Mouse (Mus musculus) spleen, adult 2 months (tissue): ENCODE results near the gene Spag17. TPM values are rescaled to one million over a fixed set of nuclear protein-coding genes. Genes with fewer than 3 reads are reported as not detected.

Experiments used
- DNase-seq, 2 experiments: peaks; one replicate each; pipeline versions ENCODE4 v3.0.0 to v3.0.0-alpha.2; 2012 to 2021; ENCODE audit warnings: low spot score in 2 of 2, low read depth in 1 of 2
- H3K27ac ChIP-seq: fragments of 200-500 bp; 2 replicates; pipeline ENCODE4 v1.5.1; 2012; ENCODE audit warnings: low read length, inconsistent platforms; ENCODE audit not compliant: insufficient read depth
- H3K27me3 ChIP-seq: fragments of 200-500 bp; 2 replicates; pipeline ENCODE4 v1.6.1; 2012; ENCODE audit warnings: mild to moderate bottlenecking, moderate library complexity, low read length, inconsistent platforms; ENCODE audit not compliant: control insufficient read depth, insufficient read depth
- H3K36me3 ChIP-seq: fragments of 200-500 bp; 2 replicates; pipeline ENCODE4 v1.6.1; 2012; ENCODE audit warnings: mild to moderate bottlenecking, low read length, inconsistent platforms; ENCODE audit not compliant: control insufficient read depth, insufficient read depth
- H3K4me1 ChIP-seq: fragments of 200-500 bp; 2 replicates; pipeline ENCODE4 v1.6.1; 2011; ENCODE audit warnings: inconsistent platforms; ENCODE audit not compliant: control insufficient read depth, insufficient read depth, insufficient read length
- H3K4me3 ChIP-seq: fragments of 200-500 bp; 2 replicates; pipeline ENCODE4 v1.5.1; 2011; ENCODE audit warnings: mild to moderate bottlenecking, inconsistent platforms; ENCODE audit not compliant: insufficient read depth, insufficient read length; ENCODE audit errors: extremely low read depth
- CTCF ChIP-seq: fragments of 200-500 bp; IDR thresholded peaks from 2 replicates; pipeline ENCODE4 v1.5.1; 2011; ENCODE audit warnings: mild to moderate bottlenecking, inconsistent platforms; ENCODE audit not compliant: insufficient read depth, insufficient read length, insufficient replicate concordance; ENCODE audit errors: extremely low read depth
- POLR2A ChIP-seq: fragments of 200-500 bp; IDR thresholded peaks from 2 replicates; pipeline ENCODE4 v1.6.1; 2011; ENCODE audit warnings: low read depth, low read length, inconsistent platforms
- WGBS: fragments of 180-500 bp; shearing (Covaris S2); methylation state at CpG from one replicate; pipeline ENCODE4 v1.1.7; 2018; 5-methylcytosine and 5-hydroxymethylcytosine counted together
- polyA plus RNA-seq: library from polyadenylated mRNA; depleted of rRNA; stranded (reverse); fragments of >200 nt; gene quantifications from 2 replicates; pipeline ENCODE4 v1.2.3, GENCODE M21; 2012; rRNA removed

Gene Spag17
- polyA plus RNA-seq = not detected in 2 replicates

- TF ChIP-seq CTCF (no peak), POLR2A (no peak)
- WGBS = 19% methylated on average over 16 of the region's 16 CpGs
- no peak within 1 kb of the TSS for H3K27ac ChIP-seq
- H3K4me1 ChIP-seq = no peaks in the 10 kb centered on the region
- H3K4me3 ChIP-seq = no peak within 1 kb of the TSS
- H3K27me3 ChIP-seq = no peaks in the 10 kb centered on the region
- no peak for DNase-seq
- H3K36me3 ChIP-seq = no peaks in the 10 kb centered on the region
These were observed at the start of gene Spag17 for GRCm38 (mm10) chr3:99885187-99885811. Spag17 (plus strand) TSS chr3:99885406.

GRCm38 (mm10) chr3:99842333-99842732 lies 42.9 kb upstream of the Spag17 start:
- TF ChIP-seq CTCF = no peak
- no peak for TF ChIP-seq POLR2A
- H3K27me3 ChIP-seq = no peaks in the 10 kb centered on the region
- H3K4me1 ChIP-seq = no peaks in the 10 kb centered on the region
- DNase-seq = no peak
- 47% methylated on average over 2 of the region's 2 CpGs for WGBS
- no peaks in the 10 kb centered on the region for H3K36me3 ChIP-seq
- no peak overlapping the region for H3K4me3 ChIP-seq
- H3K27ac ChIP-seq = no peak overlapping the region

GRCm38 (mm10) chr3:99842808-99843207 lies 42.4 kb upstream of the Spag17 start:
- H3K27ac ChIP-seq = no peak overlapping the region
- H3K4me3 ChIP-seq = no peak overlapping the region
- DNase-seq = no peak
- no peaks in the 10 kb centered on the region for H3K4me1 ChIP-seq
- no peaks in the 10 kb centered on the region for H3K36me3 ChIP-seq
- TF ChIP-seq POLR2A (no peak), CTCF (no peak)
- no peaks in the 10 kb centered on the region for H3K27me3 ChIP-seq
- WGBS = 65% methylated on average over 3 of the region's 3 CpGs

- H3K36me3 ChIP-seq = no peaks in the 10 kb centered on the region
- no peaks in the 10 kb centered on the region for H3K27me3 ChIP-seq
- no peak overlapping the region for H3K4me3 ChIP-seq
- DNase-seq = no peak
- 75% methylated on average over 6 of the region's 6 CpGs for WGBS
- no peak overlapping the region for H3K27ac ChIP-seq
- H3K4me1 ChIP-seq = no peaks in the 10 kb centered on the region
- TF ChIP-seq CTCF = no peak
- TF ChIP-seq POLR2A = no peak
These were observed 42.0 kb upstream of the Spag17 start for GRCm38 (mm10) chr3:99843233-99843632.

- no peak overlapping the region for H3K4me3 ChIP-seq
- H3K27me3 ChIP-seq = no peaks in the 10 kb centered on the region
- no peak overlapping the region for H3K27ac ChIP-seq
- no peaks in the 10 kb centered on the region for H3K4me1 ChIP-seq
- TF ChIP-seq CTCF (no peak), POLR2A (no peak)
- no peaks in the 10 kb centered on the region for H3K36me3 ChIP-seq
- 87% methylated on average over 7 of the region's 7 CpGs for WGBS
- DNase-seq = no peak
These were observed 34.3 kb upstream of the Spag17 start for GRCm38 (mm10) chr3:99850926-99851325.

GRCm38 (mm10) chr3:99854595-99854994 lies 30.6 kb upstream of the Spag17 start:
- Histone ChIP-seq H3K36me3 (no peaks in the 10 kb centered on the region), H3K4me1 (no peaks in the 10 kb centered on the region)
- TF ChIP-seq POLR2A (no peak), CTCF (no peak)

GRCm38 (mm10) chr3:99858922-99859321 lies 26.3 kb upstream of the Spag17 start:
- TF ChIP-seq CTCF (no peak), POLR2A (no peak)
- Histone ChIP-seq H3K36me3 (no peaks in the 10 kb centered on the region), H3K4me1 (no peaks in the 10 kb centered on the region), H3K4me3 (no peak overlapping the region), H3K27ac (no peak overlapping the region), H3K27me3 (no peaks in the 10 kb centered on the region)
- no peak for DNase-seq
- WGBS = 82% methylated on average over 3 of the region's 3 CpGs

More at GRCm38 (mm10) chr3:99854595-99854994, 30.6 kb upstream of the Spag17 start:
- H3K27ac ChIP-seq = no peak overlapping the region
- 81% methylated on average over 3 of the region's 3 CpGs for whole genome bisulfite sequencing
- no peaks in the 10 kb centered on the region for H3K27me3 ChIP-seq
- no peak overlapping the region for H3K4me3 ChIP-seq
- no peak for DNase-seq
